ENCODE assay signal across 8 mouse cellular contexts in genomic region chr12:9029888-9030723, GRCm38 (mm10). TPM values are rescaled to one million over a fixed set of nuclear protein-coding genes. Genes with fewer than 3 reads are reported as not detected.
DNase-seq lines count a peak whose midpoint lies in the region; ATAC-seq and TF ChIP-seq lines count a peak whose summit lies in the region.

TSS of gene Ttc32 (plus strand) at chr12:9029997.

- peak within 1 kb of the TSS; percentile 60; the same call in 1 of the 2 replicates for H3K27ac ChIP-seq in ES-Bruce4 (ENCODE audit: insufficient read depth, low read length)
- peak within 1 kb of the TSS; percentile 95 for H3K27ac ChIP-seq in forebrain, embryonic 14.5 days (ENCODE audit: low read depth, low read length)
- H3K27ac ChIP-seq in neural tube, embryonic 15.5 days (replicated peaks) = peak within 1 kb of the TSS; percentile 98

- peak within 1 kb of the TSS; percentile 68 for H3K4me3 ChIP-seq in ES-Bruce4 (ENCODE audit: low read depth, low read length)
- H3K4me3 ChIP-seq in forebrain, embryonic 14.5 days (ENCODE audit: low read depth, low read length) = peak within 1 kb of the TSS; percentile 65
- H3K4me3 ChIP-seq in neural tube, embryonic 15.5 days (replicated peaks) = peak within 1 kb of the TSS; percentile 60

- H3K4me1 ChIP-seq in ES-Bruce4 (ENCODE audit: control insufficient read depth, insufficient read depth, low read length) = no peaks in the 10 kb centered on the region
- no peaks in the 10 kb centered on the region for H3K4me1 ChIP-seq in forebrain, embryonic 14.5 days (ENCODE audit: control insufficient read depth, insufficient read depth, low read length)
- H3K4me1 ChIP-seq in neural tube, embryonic 15.5 days = peaks cover 9% of the 10 kb centered on the region

- no peaks in the 10 kb centered on the region for H3K27me3 ChIP-seq in ES-Bruce4 (ENCODE audit: control insufficient read depth, insufficient read depth, low read length, poor library complexity, severe bottlenecking)
- H3K27me3 ChIP-seq in forebrain, embryonic 14.5 days (replicated peaks; ENCODE audit: control insufficient read depth, insufficient read depth, low read length) = no peaks in the 10 kb centered on the region
- H3K27me3 ChIP-seq in neural tube, embryonic 15.5 days (replicated peaks) = no peaks in the 10 kb centered on the region

- DNase-seq in cerebellum, adult 11 months = peak; percentile 92
- DNase-seq in forebrain, embryonic 14.5 days (ENCODE audit: low spot score) = peak; percentile 97
- peak; percentile 95 to 97 for DNase-seq in heart, postnatal 14 days
- peak; percentile 96 for DNase-seq in layer of hippocampus, adult 11-12 months (ENCODE audit: low spot score)
- DNase-seq in lung, adult 18-20 months = peak; percentile 91 to 95
- peak; percentile 92 for DNase-seq in testis, postnatal 14 days (ENCODE audit: low spot score)

- H3K9ac ChIP-seq in ES-Bruce4 (ENCODE audit: low read depth, poor library complexity, severe bottlenecking) = peak within 1 kb of the TSS; percentile 71
- peak within 1 kb of the TSS; percentile 94 for H3K9ac ChIP-seq in forebrain, embryonic 14.5 days (ENCODE audit: low read length)
- H3K9ac ChIP-seq in neural tube, embryonic 15.5 days (replicated peaks) = peak within 1 kb of the TSS; percentile 82

- peak within 1 kb of the TSS; percentile 80 for H3K4me2 ChIP-seq in forebrain, embryonic 14.5 days (ENCODE audit: low read length)
- peak within 1 kb of the TSS; percentile 77 for H3K4me2 ChIP-seq in neural tube, embryonic 15.5 days

- intact Hi-C loops in heart, postnatal 14 days (cut with DNase I) = loop anchor here (5.0 kb wide), 2 partner anchors 388 to 1362 kb away; partner anchors contain the start of gene Rdh14

- no peaks in the 10 kb centered on the region for H3K9me3 ChIP-seq in ES-Bruce4 (replicated peaks; ENCODE audit: control insufficient read depth, insufficient read depth, low read length, poor library complexity, severe bottlenecking)
- H3K9me3 ChIP-seq in forebrain, embryonic 14.5 days (replicated peaks; ENCODE audit: control insufficient read depth, low read length) = no peaks in the 10 kb centered on the region
- H3K9me3 ChIP-seq in neural tube, embryonic 15.5 days (replicated peaks) = no peaks in the 10 kb centered on the region

- TF ChIP-seq POLR2A in ES-Bruce4 (IDR thresholded peaks at IDR 0.05; ENCODE audit: insufficient read depth, low read length) = peak; percentile 10

- ATAC-seq in forebrain, embryonic 14.5 days = peak; percentile 98
- peak; percentile 97 for ATAC-seq in neural tube, embryonic 15.5 days (ENCODE audit: low FRiP score)

- no peak for TF ChIP-seq CTCF in ES-Bruce4 (IDR thresholded peaks at IDR 0.05; ENCODE audit: low read depth, low read length)

- peaks cover 10% of the 10 kb centered on the region for H3K36me3 ChIP-seq in ES-Bruce4 (ENCODE audit: control insufficient read depth, insufficient read depth, low read length, poor library complexity, severe bottlenecking)
- peaks cover 9% of the 10 kb centered on the region for H3K36me3 ChIP-seq in forebrain, embryonic 14.5 days (ENCODE audit: control insufficient read depth, insufficient read depth, low read length)
- peaks cover 14% of the 10 kb centered on the region for H3K36me3 ChIP-seq in neural tube, embryonic 15.5 days

- TF ChIP-seq EP300 in ES-Bruce4 (IDR thresholded peaks at IDR 0.05; ENCODE audit: insufficient read depth, low read depth, low read length) = no peak

- under 1% methylated on average over 69 of the region's 69 CpGs for WGBS in forebrain, embryonic 14.5 days
- under 1% methylated on average over 69 of the region's 69 CpGs for WGBS in neural tube, embryonic 15.5 days

RNA-seq across cellular contexts. Expression of gene Ttc32, which starts in this region (rescaled TPM):
- polyA plus RNA-seq in ES-Bruce4 (2011; ENCODE audit: insufficient read depth, insufficient read length, low read depth, missing spikeins) = 7.5 and 8.2 TPM in 2 replicates
- 15.5 and 15.6 TPM in 2 replicates for polyA plus RNA-seq in forebrain, embryonic 14.5 days (2014; fragmentation: Nextera tagmentation; extraction: Ambion mirVana)
- total RNA-seq in heart, postnatal 14 days (2021) = 10 to 100 TPM; 20.8 to 24.2 TPM
- 8.9 and 13.0 TPM in 2 replicates for polyA plus RNA-seq in neural tube, embryonic 15.5 days (2015; fragmentation: Nextera tagmentation; extraction: Ambion mirVana)

Comparison
In these comparisons a context has a peak if more than half of its experiments do, and no peak if none do; other contexts are left out.
1. Peak in every context shown above with its lines: DNase-seq, ATAC-seq, H3K4me3 ChIP-seq and H3K27ac ChIP-seq.